Mouse (Mus musculus) thymus, postnatal 14 days (tissue): ENCODE results near the gene Bpifa1.
A peak's percentile ranks its signal among the peaks of the same experiment; 100 is the strongest.
"Not testable (repeated sequence)": the region's sequence is repeated elsewhere in the genome, so short reads cannot be mapped to it uniquely, and the experiment has no call there.

Experiments
- DNase-seq: peaks from one replicate; pipeline ENCODE4 v3.0.0; 2021

Gene Bpifa1

GRCm38 (mm10) chr2:154142580-154142979 is at the start of gene Bpifa1:
Gene Bpifa1, plus strand, starts transcription at chr2:154142880.
- DNase-seq = no peak

- no peak for DNase-seq
Observed at GRCm38 (mm10) chr2:154097734-154098133, 44.9 kb upstream of the Bpifa1 start.

GRCm38 (mm10) chr2:154117381-154117780 is 25.3 kb upstream of the Bpifa1 start:
- DNase-seq = no peak

- DNase-seq = no peak
Observed at GRCm38 (mm10) chr2:154130120-154130519, 12.6 kb upstream of the Bpifa1 start, which contains the start of gene Bpifa3. Gene Bpifa3, plus strand, starts transcription at chr2:154130336.

- no peak for DNase-seq
Observed at GRCm38 (mm10) chr2:154143735-154144134, 1.1 kb downstream of the Bpifa1 start.

- no peak for DNase-seq
Observed at GRCm38 (mm10) chr2:154147496-154147895, 4.8 kb downstream of the Bpifa1 start.

- peak; percentile 26 for DNase-seq
Observed at GRCm38 (mm10) chr2:154158433-154158832, 15.8 kb downstream of the Bpifa1 start.

- no peak for DNase-seq
Observed at GRCm38 (mm10) chr2:154162307-154162706, 19.6 kb downstream of the Bpifa1 start, which contains the start of gene Bpifa5. Gene Bpifa5, plus strand, starts transcription at chr2:154162607.

GRCm38 (mm10) chr2:154163306-154163705 is 20.6 kb downstream of the Bpifa1 start:
- DNase-seq = no peak

GRCm38 (mm10) chr2:154169172-154169571 is 26.5 kb downstream of the Bpifa1 start:
- no peak for DNase-seq

GRCm38 (mm10) chr2:154171621-154172020 is 28.9 kb downstream of the Bpifa1 start:
- DNase-seq = no peak

GRCm38 (mm10) chr2:154173313-154173712 is 30.6 kb downstream of the Bpifa1 start:
- peak; percentile 7 for DNase-seq

GRCm38 (mm10) chr2:154181900-154182299 is 39.2 kb downstream of the Bpifa1 start:
- DNase-seq = not testable (repeated sequence)

GRCm38 (mm10) chr2:154183061-154183460 is 40.4 kb downstream of the Bpifa1 start:
- not testable (repeated sequence) for DNase-seq

GRCm38 (mm10) chr2:154185319-154185718 is 42.6 kb downstream of the Bpifa1 start:
- no peak for DNase-seq

GRCm38 (mm10) chr2:154185748-154186147 is 43.1 kb downstream of the Bpifa1 start:
- no peak for DNase-seq

- DNase-seq = no peak
Observed at GRCm38 (mm10) chr2:154187468-154187867, 44.8 kb downstream of the Bpifa1 start.

GRCm38 (mm10) chr2:154189877-154190434 is 47.3 kb downstream of the Bpifa1 start:
- DNase-seq = no peak

GRCm38 (mm10) chr2:154190546-154191258 is 48.0 kb downstream of the Bpifa1 start, which contains the start of gene Bpifb1:
Gene Bpifb1, plus strand, starts transcription at chr2:154190818.
- no peak for DNase-seq

- no peak for DNase-seq
Observed at GRCm38 (mm10) chr2:154192141-154192540, 49.5 kb downstream of the Bpifa1 start.

- no peak for DNase-seq
Observed at GRCm38 (mm10) chr2:154193071-154193470, 50.4 kb downstream of the Bpifa1 start.

- DNase-seq = no peak
Observed at GRCm38 (mm10) chr2:154193994-154194504, 51.4 kb downstream of the Bpifa1 start.

- no peak for DNase-seq
Observed at GRCm38 (mm10) chr2:154197036-154197435, 54.4 kb downstream of the Bpifa1 start.
